Mouse (Mus musculus): Measurements from ENCODE around the gene Slc25a5. TPM values are rescaled to one million over a fixed set of nuclear protein-coding genes. Genes with fewer than 3 reads are reported as not detected.
"Not testable (repeated sequence)": the region's sequence is repeated elsewhere in the genome, so short reads cannot be mapped to it uniquely, and the experiment has no call there.

The Slc25a5 gene
- polyA plus RNA-seq, 1 experiment from 2014 or later: 571 TPM

GRCm38 (mm10) chrX:36777694-36778093 lies 17.8 kb upstream of the Slc25a5 start:
- Histone ChIP-seq H3K27me3 (ENCODE audit: control insufficient read depth, insufficient read depth, low read length) (no peaks in the 10 kb centered on the region), H3K9ac (replicated peaks; ENCODE audit: low read length) (no peak overlapping the region), H3K4me1 (ENCODE audit: control insufficient read depth, insufficient read depth, low read length) (no peaks in the 10 kb centered on the region), H3K4me2 (ENCODE audit: low read length) (no peak overlapping the region), H3K36me3 (ENCODE audit: control insufficient read depth, insufficient read depth, low read length) (no peaks in the 10 kb centered on the region), H3K27ac (replicated peaks; ENCODE audit: low read depth, low read length) (no peak overlapping the region), H3K4me3 (replicated peaks; ENCODE audit: low read depth, low read length) (no peak overlapping the region), H3K9me3 (ENCODE audit: control insufficient read depth, low read length) (no peaks in the 10 kb centered on the region)
- 78% methylated on average over 4 of the region's 4 CpGs for WGBS
- DNase-seq (no peak), ATAC-seq (ENCODE audit: low FRiP score, low TSS enrichment) (no peak)

- DNase-seq: no peak
- 68% methylated on average over 4 of the region's 4 CpGs for WGBS
- Histone ChIP-seq H3K27me3 (ENCODE audit: control insufficient read depth, insufficient read depth, low read length) (no peaks in the 10 kb centered on the region), H3K4me2 (ENCODE audit: low read length) (no peak overlapping the region), H3K4me3 (replicated peaks; ENCODE audit: low read depth, low read length) (no peak overlapping the region), H3K27ac (replicated peaks; ENCODE audit: low read depth, low read length) (no peak overlapping the region), H3K36me3 (ENCODE audit: control insufficient read depth, insufficient read depth, low read length) (no peaks in the 10 kb centered on the region), H3K4me1 (ENCODE audit: control insufficient read depth, insufficient read depth, low read length) (no peaks in the 10 kb centered on the region), H3K9me3 (ENCODE audit: control insufficient read depth, low read length) (no peaks in the 10 kb centered on the region), H3K9ac (replicated peaks; ENCODE audit: low read length) (no peak overlapping the region)
- no peak for ATAC-seq (ENCODE audit: low FRiP score, low TSS enrichment)
These were observed 6.1 kb upstream of the Slc25a5 start for GRCm38 (mm10) chrX:36789360-36789759.

GRCm38 (mm10) chrX:36794571-36794970 lies 880 bp upstream of the Slc25a5 start:
- DNase-seq (no peak), ATAC-seq (ENCODE audit: low FRiP score, low TSS enrichment) (no peak)
- H3K36me3 ChIP-seq (ENCODE audit: control insufficient read depth, insufficient read depth, low read length): peaks cover 10% of the 10 kb centered on the region; the same call in 1 of the 2 replicates
- no peak overlapping the region for H3K4me3 ChIP-seq (replicated peaks; ENCODE audit: low read depth, low read length)
- no peaks in the 10 kb centered on the region for H3K9me3 ChIP-seq (ENCODE audit: control insufficient read depth, low read length)
- H3K9ac ChIP-seq (replicated peaks; ENCODE audit: low read length): no peak overlapping the region
- WGBS: 58% methylated on average over 5 of the region's 5 CpGs
- no peaks in the 10 kb centered on the region for H3K27me3 ChIP-seq (ENCODE audit: control insufficient read depth, insufficient read depth, low read length)
- H3K27ac ChIP-seq (replicated peaks; ENCODE audit: low read depth, low read length): no peak overlapping the region
- no peak overlapping the region for H3K4me2 ChIP-seq (ENCODE audit: low read length)
- H3K4me1 ChIP-seq (ENCODE audit: control insufficient read depth, insufficient read depth, low read length): no peaks in the 10 kb centered on the region

- Histone ChIP-seq H3K36me3 (ENCODE audit: control insufficient read depth, insufficient read depth, low read length) (peaks cover 10% of the 10 kb centered on the region; the same call in 1 of the 2 replicates), H3K27ac (replicated peaks; ENCODE audit: low read depth, low read length) (peak overlapping the region; percentile 78), H3K9me3 (ENCODE audit: control insufficient read depth, low read length) (no peaks in the 10 kb centered on the region), H3K4me2 (ENCODE audit: low read length) (peak overlapping the region; percentile 56), H3K27me3 (ENCODE audit: control insufficient read depth, insufficient read depth, low read length) (no peaks in the 10 kb centered on the region), H3K9ac (replicated peaks; ENCODE audit: low read length) (peak overlapping the region; percentile 50), H3K4me3 (replicated peaks; ENCODE audit: low read depth, low read length) (peak overlapping the region; percentile 51), H3K4me1 (ENCODE audit: control insufficient read depth, insufficient read depth, low read length) (no peaks in the 10 kb centered on the region)
- ATAC-seq (ENCODE audit: low FRiP score, low TSS enrichment) (peak; percentile 71), DNase-seq (peak; percentile 87)
- 9% methylated on average over 34 of the region's 41 CpGs for WGBS
These were observed 721 bp downstream of the Slc25a5 start for GRCm38 (mm10) chrX:36796163-36796581.

GRCm38 (mm10) chrX:36796734-36797133 lies 1.3 kb downstream of the Slc25a5 start:
- WGBS: 74% methylated on average over 8 of the region's 8 CpGs
- not testable (repeated sequence) for H3K27ac ChIP-seq (replicated peaks; ENCODE audit: low read depth, low read length); H3K36me3 ChIP-seq (ENCODE audit: control insufficient read depth, insufficient read depth, low read length); ATAC-seq (ENCODE audit: low FRiP score, low TSS enrichment); H3K9me3 ChIP-seq (ENCODE audit: control insufficient read depth, low read length); H3K4me1 ChIP-seq (ENCODE audit: control insufficient read depth, insufficient read depth, low read length); DNase-seq; H3K27me3 ChIP-seq (ENCODE audit: control insufficient read depth, insufficient read depth, low read length); H3K9ac ChIP-seq (replicated peaks; ENCODE audit: low read length)
- Histone ChIP-seq H3K4me3 (replicated peaks; ENCODE audit: low read depth, low read length) (peak overlapping the region; percentile 51), H3K4me2 (ENCODE audit: low read length) (peak overlapping the region; percentile 56)

- Histone ChIP-seq H3K4me1 (ENCODE audit: control insufficient read depth, insufficient read depth, low read length) (no peaks in the 10 kb centered on the region), H3K27me3 (ENCODE audit: control insufficient read depth, insufficient read depth, low read length) (no peaks in the 10 kb centered on the region), H3K4me2 (ENCODE audit: low read length) (no peak overlapping the region), H3K27ac (replicated peaks; ENCODE audit: low read depth, low read length) (no peak overlapping the region), H3K36me3 (ENCODE audit: control insufficient read depth, insufficient read depth, low read length) (peaks cover 10% of the 10 kb centered on the region; the same call in 1 of the 2 replicates), H3K9ac (replicated peaks; ENCODE audit: low read length) (no peak overlapping the region), H3K4me3 (replicated peaks; ENCODE audit: low read depth, low read length) (no peak overlapping the region), H3K9me3 (ENCODE audit: control insufficient read depth, low read length) (no peaks in the 10 kb centered on the region)
- ATAC-seq (ENCODE audit: low FRiP score, low TSS enrichment): no peak
- WGBS: 51% methylated on average over 6 of the region's 6 CpGs
- DNase-seq: no peak
These were observed 3.9 kb downstream of the Slc25a5 start for GRCm38 (mm10) chrX:36799131-36799879.

GRCm38 (mm10) chrX:36803189-36803588 lies 7.7 kb downstream of the Slc25a5 start:
- H3K9me3 ChIP-seq (ENCODE audit: control insufficient read depth, low read length): no peaks in the 10 kb centered on the region
- ATAC-seq (ENCODE audit: low FRiP score, low TSS enrichment): no peak
- H3K27ac ChIP-seq (replicated peaks; ENCODE audit: low read depth, low read length): no peak overlapping the region
- no peaks in the 10 kb centered on the region for H3K27me3 ChIP-seq (ENCODE audit: control insufficient read depth, insufficient read depth, low read length)
- H3K4me2 ChIP-seq (ENCODE audit: low read length): no peak overlapping the region
- H3K36me3 ChIP-seq (ENCODE audit: control insufficient read depth, insufficient read depth, low read length): 0 out of 2 replicates have a peak, but pooled peaks cover under 1% of the 10 kb centered on the region
- no peak for DNase-seq
- no peak overlapping the region for H3K4me3 ChIP-seq (replicated peaks; ENCODE audit: low read depth, low read length)
- no peak overlapping the region for H3K9ac ChIP-seq (replicated peaks; ENCODE audit: low read length)
- WGBS: 82% methylated on average over 5 of the region's 5 CpGs
- 0 out of 2 replicates have a peak, but pooled peaks cover 6% of the 10 kb centered on the region for H3K4me1 ChIP-seq (ENCODE audit: control insufficient read depth, insufficient read depth, low read length)

- ATAC-seq (ENCODE audit: low FRiP score, low TSS enrichment) (no peak), DNase-seq (no peak)
- Histone ChIP-seq H3K27ac (replicated peaks; ENCODE audit: low read depth, low read length) (no peak overlapping the region), H3K4me3 (replicated peaks; ENCODE audit: low read depth, low read length) (no peak overlapping the region), H3K4me2 (ENCODE audit: low read length) (no peak overlapping the region), H3K36me3 (ENCODE audit: control insufficient read depth, insufficient read depth, low read length) (no peaks in the 10 kb centered on the region), H3K27me3 (ENCODE audit: control insufficient read depth, insufficient read depth, low read length) (no peaks in the 10 kb centered on the region), H3K4me1 (ENCODE audit: control insufficient read depth, insufficient read depth, low read length) (0 out of 2 replicates have a peak, but pooled peaks cover 6% of the 10 kb centered on the region), H3K9ac (replicated peaks; ENCODE audit: low read length) (no peak overlapping the region), H3K9me3 (ENCODE audit: control insufficient read depth, low read length) (no peaks in the 10 kb centered on the region)
- WGBS: 71% methylated on average over 5 of the region's 5 CpGs
These were observed 8.7 kb downstream of the Slc25a5 start for GRCm38 (mm10) chrX:36804196-36804595.

Data from midbrain, embryonic 14.5 days (tissue).